Mouse (Mus musculus) macrophage (primary cell): ENCODE results near the gene F8. TPM values are rescaled to one million over a fixed set of nuclear protein-coding genes. Genes with fewer than 3 reads are reported as not detected.
"Not testable (repeated sequence)": the region's sequence is repeated elsewhere in the genome, so short reads cannot be mapped to it uniquely, and the experiment has no call there.

Source experiments
- H3K27ac ChIP-seq: fragments of 350-480 bp; formaldehyde crosslinking; 2 replicates; pipeline ENCODE4 v1.9.0; 2021
- H3K36me3 ChIP-seq: fragments of 350-480 bp; formaldehyde crosslinking; 2 replicates; pipeline ENCODE4 v1.9.0; 2021; ENCODE audit errors: inconsistent target
- H3K4me3 ChIP-seq: fragments of 350-480 bp; formaldehyde crosslinking; 2 replicates; pipeline ENCODE4 v1.9.0; 2021; ENCODE audit errors: inconsistent target
- H3K79me2 ChIP-seq: fragments of 350-480 bp; formaldehyde crosslinking; 2 replicates; pipeline ENCODE4 v1.9.0; 2021; ENCODE audit errors: inconsistent target
- WGBS: methylation state at CpG from one replicate; pipeline ENCODE4 v1.1.7; 2026; ENCODE audit warnings: inconsistent platforms; ENCODE audit not compliant: missing documents; 5-methylcytosine and 5-hydroxymethylcytosine counted together
- polyA plus RNA-seq: library from polyadenylated mRNA; stranded (reverse); fragments of 250-400 nt; gene quantifications from 3 replicates; pipeline ENCODE4 v1.2.4, GENCODE M21; 2018; ENCODE audit warnings: inconsistent platforms
- total RNA-seq, 78 experiments: library from RNA; depleted of rRNA; stranded (reverse); fragments of 250-400 nt; gene quantifications; 1 replicate in 9 of 78; 2 replicates in 24 of 78; 3 replicates in 43 of 78; 4 replicates in 2 of 78; pipeline ENCODE4 v1.2.4; 2018; ENCODE audit warnings: inconsistent platforms in 56 of 78

F8 gene
- total RNA-seq (2018; cell fraction: chromatin; rRNA removed): 1 to 10 TPM in 23 of 26 experiments, under 1 TPM in 3; 0.17 to 6.3 (median 3.9) TPM
- total RNA-seq (2018; cell fraction: cytosol; rRNA removed): 1 to 10 TPM in 2 of 26 experiments, under 1 TPM in 24; 0.33 to 1.6 (median 0.69) TPM
- 1 to 10 TPM in 21 of 26 experiments, under 1 TPM in 5; 0.35 to 4.7 (median 1.6) TPM for total RNA-seq (2018; cell fraction: nucleus; rRNA removed)
- polyA plus RNA-seq: 0.15 to 0.36 TPM (median 0.29 TPM) in 3 replicates

- H3K4me3 ChIP-seq: peak within 1 kb of the TSS; percentile 63
- no peaks in the 10 kb centered on the region for H3K36me3 ChIP-seq
- peak within 1 kb of the TSS; percentile 82 for H3K27ac ChIP-seq
- 19% methylated on average over 20 of the region's 25 CpGs for WGBS
- H3K79me2 ChIP-seq: peaks cover 32% of the 10 kb centered on the region; the same call in 1 of the 2 replicates
These were observed at the start of gene F8, which contains the start of gene Fundc2 for GRCm38 (mm10) chrX:75382195-75382771. TSS of gene F8 (minus strand) at chrX:75382615. TSS of gene Fundc2 (plus strand) at chrX:75382399.

GRCm38 (mm10) chrX:75415936-75416785 lies 33.7 kb upstream of the F8 start, which contains the start of the genes Cmc4, Mtcp1 and Brcc3:
TSS of gene Cmc4 (minus strand) at chrX:75416584.
TSS of gene Mtcp1 (minus strand) at chrX:75416588.
TSS of gene Brcc3 (plus strand) at chrX:75416628.
- H3K27ac ChIP-seq: peak within 1 kb of the TSS; percentile 61
- H3K36me3 ChIP-seq: no peaks in the 10 kb centered on the region
- 21% methylated on average over 46 of the region's 52 CpGs for WGBS
- peak within 1 kb of the TSS; percentile 65 for H3K4me3 ChIP-seq
- H3K79me2 ChIP-seq: peaks cover 51% of the 10 kb centered on the region

GRCm38 (mm10) chrX:75409711-75410110 lies 27.3 kb upstream of the F8 start:
- no peak overlapping the region for H3K27ac ChIP-seq
- 100% methylated on average over 1 of the region's 1 CpGs for WGBS
- peaks cover 15% of the 10 kb centered on the region for H3K79me2 ChIP-seq
- H3K4me3 ChIP-seq: no peak overlapping the region
- no peaks in the 10 kb centered on the region for H3K36me3 ChIP-seq

DNA sequence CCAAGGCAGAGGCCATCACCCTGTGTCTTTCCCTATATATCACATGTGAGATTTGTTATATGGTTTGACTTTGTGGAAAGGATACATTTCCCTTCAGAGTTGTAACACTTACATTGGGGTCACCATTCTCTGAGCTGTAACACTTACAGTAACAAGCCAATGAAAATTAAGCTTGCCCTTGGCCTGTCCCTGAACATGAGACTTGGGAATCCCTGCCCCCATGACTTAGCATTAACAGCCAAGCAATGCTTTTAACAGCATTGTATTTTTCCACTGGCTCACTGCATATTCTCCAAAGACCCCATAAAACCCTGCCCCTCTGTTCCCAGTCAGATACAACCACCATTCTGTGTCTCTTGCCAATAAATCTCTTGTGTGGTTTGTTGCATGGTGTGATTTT lies 20.9 kb upstream of the F8 start:
- no peaks in the 10 kb centered on the region for H3K79me2 ChIP-seq
- H3K4me3 ChIP-seq: no peak overlapping the region
- peak overlapping the region; percentile 52 for H3K27ac ChIP-seq
- H3K36me3 ChIP-seq: no peaks in the 10 kb centered on the region

DNA sequence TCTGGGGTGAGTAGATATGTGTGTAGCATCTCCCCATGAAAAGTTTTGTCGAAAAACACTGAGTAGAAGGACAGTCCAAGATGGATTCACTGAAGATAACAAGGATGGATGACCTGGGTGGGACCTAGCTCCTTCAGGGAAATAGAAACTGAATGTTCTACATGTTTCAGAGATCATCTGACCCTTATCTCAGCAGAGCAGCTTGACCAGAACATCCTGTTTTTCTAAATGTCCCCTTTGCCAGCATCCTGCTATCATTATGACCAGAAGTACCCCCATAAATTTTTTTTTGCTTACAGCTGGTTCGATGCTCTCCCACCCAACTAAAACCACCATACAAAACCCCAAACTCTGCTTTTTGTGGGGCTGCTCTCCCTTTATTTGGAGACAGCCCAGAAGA lies 20.3 kb upstream of the F8 start:
- Histone ChIP-seq H3K79me2 (no peaks in the 10 kb centered on the region), H3K36me3 (no peaks in the 10 kb centered on the region), H3K27ac (peak overlapping the region; percentile 52), H3K4me3 (no peak overlapping the region)
- WGBS: 35% methylated on average over 2 of the region's 2 CpGs

- 0 out of 2 replicates have a peak overlapping the region, but pooled peaks have one; percentile 4 for H3K27ac ChIP-seq
- no peaks in the 10 kb centered on the region for H3K79me2 ChIP-seq
- H3K4me3 ChIP-seq: no peak overlapping the region
- no peaks in the 10 kb centered on the region for H3K36me3 ChIP-seq
- WGBS: 80% methylated on average over 1 of the region's 1 CpGs
These were observed 17.1 kb upstream of the F8 start for GRCm38 (mm10) chrX:75399471-75399870.

- Histone ChIP-seq H3K36me3 (no peaks in the 10 kb centered on the region), H3K4me3 (peak overlapping the region; percentile 63; the same call in 1 of the 2 replicates), H3K79me2 (peaks cover 32% of the 10 kb centered on the region; the same call in 1 of the 2 replicates), H3K27ac (peak overlapping the region; percentile 82)
- 75% methylated on average over 4 of the region's 5 CpGs for WGBS
These were observed 716 bp downstream of the F8 start for GRCm38 (mm10) chrX:75381699-75382098.

- H3K79me2 ChIP-seq: peaks cover 32% of the 10 kb centered on the region; the same call in 1 of the 2 replicates
- H3K4me3 ChIP-seq: no peak overlapping the region
- 67% methylated on average over 1 of the region's 1 CpGs for WGBS
- H3K36me3 ChIP-seq: no peaks in the 10 kb centered on the region
- H3K27ac ChIP-seq: no peak overlapping the region
These were observed 1.2 kb downstream of the F8 start for GRCm38 (mm10) chrX:75381176-75381575.

DNA sequence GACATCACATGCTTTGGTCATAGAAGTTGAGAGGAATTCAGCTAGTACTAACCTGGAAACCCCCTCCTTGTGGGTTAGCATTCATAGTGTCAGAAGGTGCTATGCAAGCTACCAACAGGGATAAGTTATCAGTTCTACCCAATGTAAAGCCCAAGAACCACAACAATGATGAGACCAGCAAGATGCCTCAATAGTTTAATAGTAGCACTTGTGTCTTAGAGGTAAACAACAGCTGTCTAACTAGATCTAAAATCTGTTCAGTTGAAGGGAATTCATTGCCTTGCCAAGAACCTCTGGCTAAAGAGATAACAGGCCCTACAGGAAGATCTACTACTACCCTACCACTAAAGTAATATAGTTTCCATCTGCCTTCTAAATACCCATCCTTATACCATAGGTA lies 5.6 kb downstream of the F8 start:
- H3K4me3 ChIP-seq: no peak overlapping the region

DNA sequence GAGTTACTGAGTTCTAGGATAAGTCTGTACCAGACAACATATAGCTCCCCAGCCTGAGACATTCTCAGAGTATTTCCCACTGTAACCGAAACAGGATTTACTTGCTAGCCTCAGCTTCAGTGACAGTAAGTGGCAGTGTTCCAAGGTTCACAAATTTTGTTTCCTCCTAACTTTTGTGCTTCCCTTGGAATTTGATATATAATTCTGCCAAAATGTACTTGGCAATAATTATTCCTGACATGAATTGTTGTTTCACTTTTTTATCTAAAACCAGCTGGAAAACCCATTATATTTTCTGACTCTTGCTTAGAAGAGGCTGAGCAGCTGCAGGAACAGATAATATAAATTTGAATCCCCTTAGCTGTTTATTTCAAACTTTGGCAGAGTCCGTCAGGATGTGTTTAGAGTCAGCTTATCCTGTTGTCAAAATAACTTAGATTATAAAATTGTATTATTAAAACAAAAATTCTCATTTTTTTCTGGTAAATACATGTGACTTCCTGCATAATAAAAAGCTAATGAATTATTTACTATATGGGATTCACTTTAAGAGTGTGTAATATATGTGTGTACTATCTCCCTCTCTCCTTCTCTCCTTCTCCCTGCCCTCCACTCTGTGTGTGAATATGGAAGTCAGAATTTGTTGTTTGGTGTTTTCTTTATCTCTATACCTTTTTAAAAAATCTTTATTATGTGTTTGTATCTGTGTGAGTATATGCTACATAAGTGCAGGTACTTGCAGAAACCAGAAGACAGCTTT lies 9.6 kb downstream of the F8 start:
- no peaks in the 10 kb centered on the region for H3K79me2 ChIP-seq
- H3K4me3 ChIP-seq: no peak overlapping the region
- WGBS: 78% methylated on average over 2 of the region's 2 CpGs
- H3K36me3 ChIP-seq: no peaks in the 10 kb centered on the region
- H3K27ac ChIP-seq: no peak overlapping the region

More for the DNA sequence above, 5.6 kb downstream of the F8 start:
- Histone ChIP-seq H3K79me2 (no peaks in the 10 kb centered on the region), H3K27ac (no peak overlapping the region), H3K36me3 (no peaks in the 10 kb centered on the region)

- Histone ChIP-seq H3K36me3 (no peaks in the 10 kb centered on the region), H3K4me3 (no peak overlapping the region), H3K27ac (no peak overlapping the region), H3K79me2 (no peaks in the 10 kb centered on the region)
These were observed 12.2 kb downstream of the F8 start for GRCm38 (mm10) chrX:75370197-75370596.

GRCm38 (mm10) chrX:75323556-75323955 lies 58.9 kb downstream of the F8 start:
- no peaks in the 10 kb centered on the region for H3K79me2 ChIP-seq
- no peak overlapping the region for H3K4me3 ChIP-seq
- no peaks in the 10 kb centered on the region for H3K36me3 ChIP-seq
- no peak overlapping the region for H3K27ac ChIP-seq
- 89% methylated on average over 3 of the region's 4 CpGs for WGBS

GRCm38 (mm10) chrX:75271676-75272075 lies 110.7 kb downstream of the F8 start:
- Histone ChIP-seq H3K36me3 (no peaks in the 10 kb centered on the region), H3K79me2 (no peaks in the 10 kb centered on the region), H3K4me3 (no peak overlapping the region), H3K27ac (no peak overlapping the region)
- WGBS: 76% methylated on average over 8 of the region's 8 CpGs

- H3K36me3 ChIP-seq, H3K4me3 ChIP-seq, H3K79me2 ChIP-seq, H3K27ac ChIP-seq: not testable (repeated sequence)
- WGBS: 38% methylated on average over 6 of the region's 8 CpGs
These were observed 148.6 kb downstream of the F8 start for GRCm38 (mm10) chrX:75233603-75234376.
